Comparison of ENCODE assay signal across 14 mouse cellular contexts in the genomic region with DNA sequence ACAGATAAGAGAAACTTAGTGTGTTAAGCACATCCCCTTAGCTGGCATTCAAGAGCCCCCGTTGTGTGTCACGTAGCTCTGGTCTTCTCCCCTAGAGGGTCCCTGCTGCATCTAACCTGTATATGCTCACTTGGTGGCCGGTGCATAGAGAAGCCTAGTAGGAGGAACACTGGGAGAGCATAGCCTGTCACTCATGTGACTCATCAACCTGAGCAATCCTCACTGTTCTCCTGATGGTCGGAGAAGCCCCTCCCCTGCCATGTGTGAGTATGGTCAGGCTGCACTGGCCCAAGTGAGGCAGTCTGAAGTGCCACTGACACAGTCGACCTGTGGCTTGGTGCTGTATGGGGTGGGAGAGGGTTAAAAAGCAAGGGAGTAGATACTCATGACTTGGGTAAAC. TPM values are rescaled to one million over a fixed set of nuclear protein-coding genes. Genes with fewer than 3 reads are reported as not detected.
"Had no signal": no experiment of that assay in that cellular context is flagged by ENCODE, and none has a peak within 500 bp of the region (broad histone marks: within the 10 kb centered on the region; RNA-seq: fewer than 3 reads in every experiment).

No protein-coding gene starts in this region.

- H3K4me1 ChIP-seq: midbrain, embryonic 15.5 days had no signal

- H3K4me3 ChIP-seq: kidney, embryonic 15.5 days; left cerebral cortex, adult 2 months; limb, embryonic 15.5 days; midbrain, embryonic 10.5 days; midbrain, embryonic 15.5 days; neural tube, embryonic 13.5 days had no signal

- H3K36me3 ChIP-seq: kidney, embryonic 15.5 days; limb, embryonic 15.5 days; midbrain, embryonic 10.5 days; midbrain, embryonic 15.5 days; neural tube, embryonic 13.5 days had no signal

- ATAC-seq: intestine, embryonic 16.5 days; midbrain, embryonic 15.5 days had no signal

- DNase-seq: kidney, adult 2 months; kidney, postnatal 14 days; retina, postnatal 1 day; thymus, postnatal 36 days had no signal

- H3K9me3 ChIP-seq: kidney, embryonic 15.5 days; limb, embryonic 15.5 days; midbrain, embryonic 10.5 days; midbrain, embryonic 15.5 days; neural tube, embryonic 13.5 days had no signal

- H3K27me3 ChIP-seq: kidney, embryonic 15.5 days; limb, embryonic 15.5 days; midbrain, embryonic 15.5 days; neural tube, embryonic 13.5 days had no signal

RNA-seq across cellular contexts. Expression of a gene that starts 23.4 kb away (rescaled TPM):
- total RNA-seq: layer of hippocampus, adult 8-10 months; layer of hippocampus, postnatal 14 days; left cerebral cortex, adult 2 months; left cerebral cortex, postnatal 25 days had no signal
